Mouse (Mus musculus) adrenal gland (tissue): ENCODE measurements around the gene Pard3.

Source experiments
- intact Hi-C: fragments of 180-260 bp; cut with DNase I; formaldehyde crosslinking; loops from one replicate; pipeline ENCODE4 v1.15.1; 2025

The Pard3 gene

DNA sequence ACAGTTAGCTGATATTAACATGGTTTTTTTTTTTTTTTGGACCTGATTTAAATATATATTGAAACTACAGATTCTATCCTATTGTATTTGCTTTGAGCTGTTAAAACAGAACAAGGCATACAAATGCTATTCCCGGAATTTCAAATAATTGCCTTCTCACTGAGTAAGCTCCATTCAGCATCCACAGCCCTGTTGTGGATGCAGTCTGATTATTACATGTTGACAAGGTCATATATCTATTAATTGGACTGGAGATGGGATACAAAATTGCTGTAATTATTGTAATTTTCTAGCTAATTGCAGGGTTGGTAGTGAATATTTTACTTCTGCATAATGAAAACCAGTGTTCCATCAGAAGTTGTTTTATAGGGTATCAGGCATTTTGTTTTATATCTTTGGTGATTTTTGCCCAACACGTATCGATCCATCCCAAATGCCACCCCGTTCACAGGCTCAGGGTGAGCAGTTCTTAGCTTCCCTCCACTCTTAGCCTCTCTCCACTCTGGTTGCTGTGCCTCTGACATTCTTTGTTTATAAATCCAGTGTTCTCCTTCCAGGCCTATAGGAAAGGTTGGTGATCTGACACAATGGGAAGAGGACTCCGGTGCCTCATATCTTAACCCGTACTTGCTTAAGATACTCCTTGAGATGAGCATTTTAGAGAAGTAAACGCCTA is 216.7 kb downstream of the Pard3 start:
- intact Hi-C loops: no loop called here

DNA sequence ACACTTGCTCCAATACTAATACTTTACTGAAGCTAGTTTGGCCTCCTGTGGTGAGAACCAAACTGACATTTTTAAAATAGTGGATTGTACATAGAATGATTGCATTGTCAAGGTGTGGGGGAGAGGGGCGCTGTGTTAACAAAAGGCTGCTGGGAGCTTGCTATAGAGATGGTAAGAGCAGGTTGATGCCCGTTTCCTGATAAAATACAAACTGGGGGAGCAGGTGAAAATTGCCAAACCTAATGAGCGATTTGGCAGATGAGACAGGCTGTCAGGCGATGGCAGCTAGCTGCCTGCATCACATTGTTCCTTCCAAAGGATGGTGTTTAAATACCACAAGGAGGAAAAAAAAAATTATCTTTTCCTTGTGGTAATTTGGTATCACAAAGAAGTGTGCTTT is 217.3 kb downstream of the Pard3 start:
- intact Hi-C loops: no loop called here

DNA sequence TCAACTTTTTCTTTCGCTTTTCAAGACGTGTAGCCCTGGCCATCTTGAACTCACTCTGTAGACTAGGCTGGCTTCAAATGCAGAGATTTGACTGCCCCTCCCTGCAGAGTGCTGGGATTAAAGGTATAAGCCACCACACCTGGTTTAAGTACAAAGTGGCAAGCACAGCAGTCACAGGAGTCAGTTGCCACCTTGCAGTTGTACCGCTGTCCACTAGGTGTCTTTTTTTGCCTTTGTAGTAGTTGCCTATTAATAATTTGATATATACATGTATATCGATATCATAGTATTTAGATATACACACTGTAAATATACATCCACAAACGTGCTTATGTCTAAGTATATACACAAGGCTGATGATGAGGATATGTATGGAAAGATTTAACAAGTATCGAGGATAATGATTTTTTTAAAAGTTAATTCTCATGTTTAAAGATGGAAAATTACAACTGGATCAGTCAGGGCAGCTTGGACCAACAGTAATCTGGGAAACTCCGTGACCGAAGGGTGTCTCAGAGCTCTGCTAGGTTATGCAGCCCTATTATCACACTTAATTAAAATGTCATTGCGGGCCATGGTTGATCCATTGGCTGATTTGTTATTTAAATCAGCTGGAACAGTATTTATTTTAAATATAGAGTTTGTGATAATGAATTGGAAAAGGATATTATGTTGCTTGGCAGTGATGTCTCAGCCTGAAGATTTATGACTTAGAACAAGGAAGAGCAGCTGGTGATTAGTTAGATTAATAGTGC is 220.9 kb downstream of the Pard3 start:
- intact Hi-C loops: no loop called here

DNA sequence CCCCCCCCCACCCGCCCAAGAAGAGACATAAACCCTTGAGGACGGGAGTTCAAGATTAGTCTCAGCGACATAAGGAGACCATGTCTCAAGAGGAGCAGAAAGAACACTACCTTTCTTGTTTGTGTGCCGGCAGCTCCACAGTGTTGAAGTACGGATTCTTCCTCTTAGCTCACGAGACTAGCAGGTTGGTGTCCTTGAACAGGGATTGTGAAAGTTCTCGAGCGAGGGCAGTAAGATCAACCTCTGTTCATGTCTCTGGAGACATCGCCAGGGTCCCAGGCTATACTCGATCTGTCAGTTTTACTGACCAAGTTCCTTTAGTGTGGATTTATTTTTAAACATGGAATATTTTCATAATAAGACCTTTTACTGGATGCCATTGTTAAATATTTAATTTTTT is 224.1 kb downstream of the Pard3 start:
- intact Hi-C loops: no loop called here

DNA sequence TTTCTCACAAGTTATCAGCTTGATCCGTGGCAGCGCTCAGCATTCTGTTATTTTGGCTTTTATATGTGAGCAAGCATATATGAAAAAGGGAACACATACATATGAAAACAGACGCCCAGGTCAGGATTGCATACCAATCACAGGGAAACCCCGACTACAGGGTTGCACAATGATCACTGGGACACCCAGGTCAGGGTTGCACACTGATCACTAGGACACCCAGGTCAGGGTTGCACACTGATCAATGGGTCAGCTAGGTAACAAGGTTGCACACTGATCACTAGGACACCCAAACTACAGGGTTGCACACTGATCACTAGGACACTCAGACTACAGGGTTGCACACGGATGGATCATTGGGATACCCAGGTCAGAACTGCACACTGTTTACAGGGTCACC is 228.6 kb downstream of the Pard3 start:
- intact Hi-C loops: no loop called here

DNA sequence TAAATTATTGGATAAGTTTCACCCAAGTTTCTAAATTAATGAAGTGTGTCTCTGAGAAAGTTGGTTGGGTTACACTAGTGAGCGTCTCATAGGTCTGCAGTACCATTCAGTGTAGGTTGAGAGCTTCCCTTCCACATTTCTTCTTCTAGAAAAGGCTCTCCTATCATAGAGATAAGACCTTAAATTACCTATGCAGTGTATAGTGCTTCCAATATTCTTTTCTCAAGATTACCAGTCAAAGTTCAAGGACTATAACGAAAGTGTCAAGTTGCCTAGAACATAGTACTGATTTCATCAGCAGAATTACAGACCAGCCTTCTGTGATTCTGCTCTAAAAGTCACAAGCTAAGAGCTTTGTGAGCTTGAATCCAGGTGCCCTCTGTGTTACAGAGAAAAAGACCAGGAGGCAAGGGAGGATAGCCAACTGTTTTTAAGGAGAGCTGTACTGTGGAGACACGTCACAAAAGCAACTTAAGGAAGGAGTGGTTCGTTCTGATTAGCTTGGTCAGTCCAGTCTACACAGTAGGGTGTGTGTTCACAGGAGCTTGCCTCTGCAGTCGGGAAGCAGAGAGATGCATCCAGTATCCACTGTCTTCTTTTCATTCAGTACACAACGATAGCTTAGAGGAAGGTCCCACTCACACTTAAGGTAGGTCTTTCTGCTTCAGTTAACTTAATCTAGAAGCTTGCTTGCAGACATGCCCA is 229.5 kb downstream of the Pard3 start:
- intact Hi-C loops: no loop called here

DNA sequence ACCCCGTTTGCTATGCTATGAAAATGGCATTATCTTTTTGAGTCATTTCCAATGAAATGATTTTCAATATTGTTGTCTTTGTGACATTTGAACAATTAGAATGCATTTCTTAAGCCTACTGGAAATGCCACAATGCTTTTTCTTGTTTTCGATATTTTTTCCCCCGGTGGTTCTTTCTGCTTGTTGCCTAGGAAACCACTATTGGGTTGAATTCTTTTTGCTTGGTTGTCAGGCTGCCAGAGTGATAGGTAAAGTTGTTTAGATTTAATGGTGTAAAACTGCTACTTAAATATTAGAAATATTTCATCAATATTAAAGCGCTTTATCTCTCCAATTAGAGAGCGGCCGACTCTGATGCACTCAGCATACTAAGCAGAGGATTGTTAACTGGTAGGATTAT is 230.4 kb downstream of the Pard3 start:
- intact Hi-C loops: no loop called here

DNA sequence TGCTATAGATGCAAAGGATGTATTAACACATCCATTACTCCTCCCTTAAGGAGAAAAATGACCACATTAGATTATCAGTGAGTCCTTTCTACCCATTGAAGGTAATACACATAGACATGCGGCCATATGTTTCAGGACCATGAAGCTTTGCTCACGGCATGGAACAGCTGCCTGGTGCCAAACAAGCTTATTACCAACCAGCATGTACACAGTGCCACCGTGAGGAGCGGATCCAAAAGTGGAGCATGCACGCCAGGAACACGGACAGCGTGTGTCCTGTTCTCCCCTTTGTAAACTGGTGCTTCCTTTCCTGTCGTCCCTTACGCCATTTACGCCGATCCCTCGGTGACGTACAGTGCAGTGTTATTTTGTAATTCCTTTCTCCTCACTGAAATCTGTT is 232.2 kb downstream of the Pard3 start:
- intact Hi-C loops: no loop called here

DNA sequence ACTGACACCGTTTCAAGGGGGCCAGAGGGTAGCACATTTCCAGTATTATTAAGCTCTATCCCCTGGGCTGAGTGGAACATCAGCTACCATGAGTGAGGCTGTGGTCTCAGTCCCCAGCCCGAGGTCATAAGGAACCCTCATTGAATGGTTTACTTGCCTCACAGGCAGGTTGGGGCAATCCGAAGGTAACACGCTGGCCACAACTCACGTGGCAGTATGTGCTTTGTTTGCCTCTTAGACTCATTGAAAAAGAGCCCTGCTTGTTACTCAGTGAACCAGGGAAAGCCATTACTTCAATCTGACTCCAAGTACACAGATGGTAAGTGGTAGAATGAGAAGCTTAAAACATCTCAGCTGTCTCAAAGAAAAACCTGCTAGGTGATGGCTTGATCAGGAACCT is 236.8 kb downstream of the Pard3 start:
- intact Hi-C loops: no loop called here

DNA sequence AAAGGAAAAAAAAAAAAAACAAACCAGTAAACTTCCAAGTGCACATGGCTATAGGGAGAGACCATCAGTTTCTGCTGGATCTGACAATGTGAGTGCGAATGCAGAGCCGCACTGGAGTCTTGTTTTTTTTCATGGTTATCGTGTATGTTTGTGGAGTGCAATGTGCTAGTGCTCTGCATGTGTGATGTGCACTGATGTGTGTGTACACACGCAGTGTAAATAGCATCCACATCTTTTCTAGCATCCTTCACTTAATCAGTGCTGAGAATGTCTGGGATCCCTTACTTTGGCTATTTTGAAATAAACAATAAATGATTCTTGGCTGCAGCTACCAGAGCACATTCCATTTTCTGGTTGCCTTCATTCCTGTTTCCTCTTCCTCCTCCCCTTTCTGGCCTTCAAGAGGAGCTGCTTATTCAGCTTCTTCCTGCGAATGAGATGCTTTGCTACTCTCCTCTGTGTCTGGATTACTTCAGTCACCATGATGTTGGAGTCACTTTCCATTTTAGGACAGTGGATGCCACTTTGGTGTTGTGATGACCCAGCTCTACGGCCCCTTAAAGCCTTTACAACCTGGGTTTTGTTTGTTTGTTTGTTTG is 239.3 kb downstream of the Pard3 start:
- intact Hi-C loops: no loop called here

DNA sequence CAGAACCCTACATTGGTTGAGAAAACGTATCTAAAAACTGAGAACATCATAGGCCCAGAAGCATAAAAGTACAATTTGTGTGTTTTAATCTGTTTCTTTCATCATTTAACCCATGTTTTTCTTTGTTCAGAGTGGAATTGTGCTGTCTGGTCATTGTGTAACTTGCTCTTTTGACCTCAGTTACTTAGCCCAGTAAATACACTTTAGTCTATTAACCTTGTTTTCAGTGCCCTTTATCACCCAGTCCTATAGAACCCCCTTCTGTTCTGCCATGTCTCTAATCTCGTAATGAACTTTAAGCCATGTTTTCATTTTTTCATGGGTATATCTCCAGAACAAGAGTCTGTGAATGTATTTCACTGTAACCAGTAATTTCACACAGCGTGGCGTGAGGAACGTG is 243.3 kb downstream of the Pard3 start:
- intact Hi-C loops: no loop called here

DNA sequence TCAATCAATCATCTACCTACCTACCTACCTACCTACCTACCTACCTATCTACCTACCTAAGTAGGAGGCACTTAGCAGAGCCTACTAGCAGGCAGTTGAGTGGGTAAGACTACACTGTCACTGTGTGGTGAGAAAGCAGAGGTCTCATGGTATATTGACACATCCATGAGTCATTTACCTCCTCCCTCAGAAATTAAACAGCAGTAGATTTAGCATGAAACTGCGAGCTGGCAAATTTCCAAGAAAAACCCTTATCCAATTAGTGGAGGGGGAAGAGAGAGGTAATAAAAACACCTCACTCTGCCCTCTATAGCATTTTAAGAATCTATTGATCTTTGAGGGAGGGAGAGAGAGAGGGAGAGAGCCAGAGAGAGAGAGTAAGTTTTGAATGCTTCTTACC is 245.7 kb downstream of the Pard3 start:
- intact Hi-C loops: no loop called here

DNA sequence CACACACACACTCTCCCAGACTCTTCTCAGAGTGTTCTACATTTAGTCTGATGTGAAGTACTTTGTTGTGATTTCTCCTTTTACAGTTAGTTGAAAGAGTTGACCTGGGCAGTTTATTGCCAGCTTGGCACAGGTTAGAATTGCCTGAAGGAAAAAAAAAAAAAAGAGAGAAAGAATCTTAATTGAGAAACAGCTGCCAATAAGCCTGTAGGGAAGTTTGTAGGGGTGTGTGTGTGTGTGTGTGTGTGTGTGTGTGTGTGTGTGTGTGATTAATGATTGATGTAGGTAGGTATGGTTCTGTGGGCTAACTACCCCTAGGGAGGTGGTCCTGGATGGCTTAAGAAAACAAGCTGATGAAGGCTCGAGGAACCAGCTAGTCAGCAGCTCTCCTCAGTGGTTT is 252.1 kb downstream of the Pard3 start:
- intact Hi-C loops: no loop called here

DNA sequence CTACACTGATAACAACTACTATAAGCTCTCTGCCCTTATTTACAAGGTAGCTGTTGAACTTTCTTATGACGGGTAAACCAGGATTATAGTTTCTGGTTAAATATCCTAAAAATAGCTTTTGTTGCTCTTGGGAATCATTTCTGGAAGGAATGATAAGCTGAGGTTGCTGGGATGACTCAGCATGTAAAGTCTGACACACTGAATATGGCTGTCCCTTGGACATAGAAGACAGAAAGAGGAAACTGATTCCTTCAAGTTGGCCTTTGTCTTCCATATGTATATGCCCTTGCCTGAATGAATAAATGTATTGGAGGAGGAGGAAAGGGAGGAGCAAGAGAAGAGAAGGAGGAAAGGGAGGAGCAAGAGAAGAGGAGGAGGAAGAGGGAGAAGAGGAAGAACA is 254.2 kb downstream of the Pard3 start:
- intact Hi-C loops: no loop called here

DNA sequence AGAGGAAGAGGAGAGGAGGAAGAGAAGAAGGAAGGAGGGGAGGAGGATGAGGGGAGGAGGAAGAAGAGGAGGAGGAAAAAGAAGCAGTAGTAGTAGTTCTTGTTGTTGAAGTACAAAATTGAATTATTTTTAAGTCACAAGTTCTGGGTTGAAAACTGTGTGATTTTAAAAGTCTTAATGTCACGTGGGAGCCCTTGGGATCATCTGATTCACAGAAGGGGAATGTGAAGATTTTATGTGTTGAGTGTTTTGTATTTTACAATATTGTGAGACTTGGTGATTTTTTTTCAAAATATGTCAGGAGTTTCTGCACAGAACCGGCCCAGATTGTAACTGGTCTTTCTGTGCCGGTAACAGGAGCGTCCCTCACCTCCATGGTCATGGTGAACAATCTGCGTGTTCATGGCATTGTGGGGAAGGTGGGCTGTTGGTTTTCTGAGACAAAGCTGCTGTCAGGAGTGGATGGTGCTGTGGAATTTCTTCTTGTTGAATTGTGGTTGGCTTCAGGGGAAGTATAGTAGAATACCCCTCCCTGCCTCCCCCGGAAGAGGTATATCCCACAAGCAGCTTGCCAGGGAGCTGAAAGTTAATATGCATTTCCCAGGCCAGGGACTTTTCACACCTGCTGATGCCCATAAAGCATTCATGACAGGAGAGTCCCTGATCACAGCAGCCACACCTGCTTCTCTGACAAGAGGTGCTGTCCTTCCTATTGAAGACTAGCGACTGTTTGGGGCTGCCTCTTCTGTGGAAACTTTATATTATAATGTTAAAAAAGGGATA is 254.9 kb downstream of the Pard3 start:
- intact Hi-C loops: no loop called here

DNA sequence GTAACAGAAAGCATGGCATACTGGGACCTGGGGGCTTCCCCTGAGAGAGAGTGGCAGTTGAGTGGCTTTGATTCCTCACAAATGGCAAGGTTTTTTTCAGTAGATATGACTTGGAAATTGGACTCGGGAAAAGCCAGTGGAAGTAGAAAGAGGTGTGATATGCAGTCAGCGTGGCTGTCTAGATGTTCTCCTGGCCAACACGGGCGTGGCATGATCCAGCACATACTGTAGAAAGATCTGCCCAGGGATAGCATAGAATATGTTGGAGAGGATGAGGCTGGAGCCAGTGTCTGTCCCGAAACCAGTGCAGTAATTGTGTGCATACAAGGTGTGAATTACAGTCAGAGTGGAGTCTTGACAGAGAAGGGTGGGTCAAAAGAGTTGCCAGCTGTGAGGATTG is 257.2 kb downstream of the Pard3 start:
- intact Hi-C loops: no loop called here

DNA sequence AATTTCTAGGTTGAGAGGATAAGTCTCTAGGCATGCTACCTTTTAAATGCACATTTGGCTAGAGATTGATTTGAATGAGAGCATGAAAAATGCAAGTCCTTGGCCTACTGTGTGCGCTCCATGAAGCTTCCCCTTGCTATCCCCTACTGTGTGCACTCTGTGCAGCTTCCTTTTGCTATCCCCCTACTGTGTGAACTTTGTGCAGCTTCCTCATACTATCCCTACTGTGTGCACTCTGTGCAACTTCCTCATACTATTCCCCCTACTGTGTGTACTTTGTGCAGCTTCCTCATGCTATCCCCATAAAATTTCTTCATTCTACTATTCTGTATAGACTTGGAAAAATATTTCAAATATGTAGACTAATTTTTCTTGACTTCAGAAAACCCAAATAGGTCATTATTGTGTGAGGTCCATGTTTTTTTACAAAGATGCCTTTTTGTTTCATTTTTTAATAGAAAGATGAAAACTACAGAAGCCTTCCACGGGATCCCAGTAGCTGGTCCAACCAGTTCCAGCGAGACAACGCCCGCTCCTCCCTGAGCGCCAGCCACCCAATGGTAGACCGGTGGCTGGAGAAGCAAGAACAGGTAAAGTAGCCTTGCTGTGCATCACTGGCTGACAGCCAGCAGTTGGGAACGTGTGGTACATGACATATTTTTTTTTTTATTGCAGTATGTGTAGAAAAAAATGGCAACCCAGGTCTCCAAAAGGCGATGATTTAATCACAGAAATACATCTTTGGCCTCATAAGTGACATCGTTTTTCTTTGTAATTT is 260.1 kb downstream of the Pard3 start:
- intact Hi-C loops: no loop called here

DNA sequence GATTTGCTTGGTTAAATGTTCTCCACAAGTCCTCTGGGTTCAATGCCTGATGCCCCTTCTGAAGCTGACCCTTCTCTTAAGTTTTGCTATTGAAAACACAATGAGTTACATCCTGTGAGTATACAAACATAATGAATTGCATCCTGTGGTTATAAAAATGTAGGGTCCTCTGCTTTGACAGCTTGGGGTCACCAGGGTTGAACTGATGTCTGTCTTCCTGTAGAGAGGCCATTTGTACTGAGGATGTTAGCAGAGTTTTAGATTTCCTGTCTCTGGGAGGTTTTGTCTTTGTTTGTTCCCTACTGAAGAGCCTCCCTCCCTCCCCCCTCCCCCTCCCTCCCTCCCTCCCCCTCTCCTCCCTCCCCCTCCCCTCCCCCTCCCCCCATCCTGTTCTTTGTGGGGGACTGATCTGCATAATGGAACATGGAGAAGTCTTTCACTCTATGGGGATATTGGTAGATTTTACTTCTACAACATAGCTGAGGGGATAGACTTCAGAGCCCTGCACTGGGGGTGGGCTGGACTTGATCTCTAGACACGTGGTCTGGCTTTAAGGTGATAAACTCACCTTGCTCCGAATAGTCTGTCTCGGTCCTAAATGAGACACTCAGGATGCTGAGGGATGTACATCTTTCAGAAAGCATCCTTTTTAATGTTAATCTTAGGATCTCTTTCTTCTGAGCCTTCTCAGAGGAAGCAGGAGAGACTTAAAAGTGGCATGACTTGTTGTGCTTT is 261.3 kb downstream of the Pard3 start:
- intact Hi-C loops: no loop called here

DNA sequence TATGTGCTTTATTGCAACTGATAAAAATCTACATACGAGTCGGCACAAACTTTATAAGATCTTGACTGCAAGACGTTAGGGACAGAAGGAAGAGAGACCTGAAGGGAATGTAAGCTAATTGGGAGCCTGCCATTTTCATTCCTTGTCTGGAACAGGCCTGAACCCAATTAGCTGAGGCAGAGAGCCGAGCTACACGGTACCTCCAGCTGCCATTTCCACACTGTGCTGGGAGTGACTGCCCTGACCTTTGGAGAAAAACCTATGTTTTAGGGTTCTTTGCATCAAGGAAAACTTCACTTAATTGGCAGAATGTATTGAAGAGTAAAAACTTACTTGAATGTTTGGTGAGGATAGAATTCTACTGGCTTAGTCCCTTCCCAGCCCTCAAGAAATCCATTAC is 262.1 kb downstream of the Pard3 start:
- intact Hi-C loops: no loop called here
